Mouse (Mus musculus) bone marrow, adult 2 months (tissue): Measurements from ENCODE around the gene Defb19.

Experiments
- CTCF ChIP-seq: fragments of 200-500 bp; IDR thresholded peaks from 2 replicates; pipeline ENCODE4 v1.5.1; 2011; ENCODE audit warnings: low read length, control low read depth; ENCODE audit not compliant: control insufficient read depth, insufficient read depth
- POLR2A ChIP-seq: fragments of 200-500 bp; IDR thresholded peaks from 2 replicates; pipeline ENCODE4 v1.6.1; 2011; ENCODE audit warnings: low read depth, mild to moderate bottlenecking, control low read depth, low read length, borderline replicate concordance; ENCODE audit not compliant: control insufficient read depth

DNA sequence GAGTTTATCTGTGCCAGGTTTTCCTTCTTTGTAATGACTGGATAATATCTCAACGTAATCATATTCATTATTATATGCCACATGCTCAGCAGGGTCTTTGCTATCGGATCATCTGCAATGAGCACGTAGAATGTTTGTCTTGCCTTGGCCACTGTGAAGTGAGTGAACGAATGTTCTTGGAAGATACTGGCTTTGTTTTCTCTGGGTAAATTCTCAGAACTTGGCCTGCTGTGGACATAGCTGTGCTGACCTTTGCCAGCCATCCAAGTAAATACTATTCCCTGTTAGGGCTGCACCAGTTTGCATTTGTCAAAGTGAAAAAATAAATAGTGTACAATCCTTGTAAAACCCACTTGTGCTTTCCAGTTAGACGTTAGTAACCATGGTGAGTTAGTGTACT, 32.0 kb downstream of the Defb19 start:
- TF ChIP-seq CTCF: no peak
- TF ChIP-seq POLR2A: no peak
